Mouse (Mus musculus) fat pad, adult 2 months (tissue): ENCODE data around the gene Olfr49.
"Not testable (repeated sequence)": the region's sequence is repeated elsewhere in the genome, so short reads cannot be mapped to it uniquely, and the experiment has no call there.

Source experiments
- DNase-seq: peaks from one replicate; pipeline ENCODE4 v3.0.0-alpha.2; 2011; ENCODE audit warnings: low read depth, low spot score; ENCODE audit errors: extremely low read depth

The Olfr49 gene

GRCm38 (mm10) chr14:54232143-54232542 lies 52.6 kb downstream of the Olfr49 start:
- no peak for DNase-seq

GRCm38 (mm10) chr14:54231176-54231956 lies 53.4 kb downstream of the Olfr49 start:
- DNase-seq = no peak

- DNase-seq = no peak
Measured at GRCm38 (mm10) chr14:54230638-54231150, 54.0 kb downstream of the Olfr49 start.

GRCm38 (mm10) chr14:54229849-54230248 lies 54.9 kb downstream of the Olfr49 start:
- not testable (repeated sequence) for DNase-seq

- DNase-seq = no peak
Measured at GRCm38 (mm10) chr14:54228933-54229713, 55.6 kb downstream of the Olfr49 start.

GRCm38 (mm10) chr14:54228501-54228900 lies 56.2 kb downstream of the Olfr49 start:
- DNase-seq = no peak
